Mouse (Mus musculus) cerebellum, adult 9-10 months (tissue): Measurements from ENCODE around the gene Smad6.

Experiments used
- DNase-seq: peaks from one replicate; pipeline ENCODE4 v3.0.0; 2022

The Smad6 gene

GRCm38 (mm10) chr9:64021319-64021850 lies 474 bp downstream of the Smad6 start:
- DNase-seq, result no peak

DNA sequence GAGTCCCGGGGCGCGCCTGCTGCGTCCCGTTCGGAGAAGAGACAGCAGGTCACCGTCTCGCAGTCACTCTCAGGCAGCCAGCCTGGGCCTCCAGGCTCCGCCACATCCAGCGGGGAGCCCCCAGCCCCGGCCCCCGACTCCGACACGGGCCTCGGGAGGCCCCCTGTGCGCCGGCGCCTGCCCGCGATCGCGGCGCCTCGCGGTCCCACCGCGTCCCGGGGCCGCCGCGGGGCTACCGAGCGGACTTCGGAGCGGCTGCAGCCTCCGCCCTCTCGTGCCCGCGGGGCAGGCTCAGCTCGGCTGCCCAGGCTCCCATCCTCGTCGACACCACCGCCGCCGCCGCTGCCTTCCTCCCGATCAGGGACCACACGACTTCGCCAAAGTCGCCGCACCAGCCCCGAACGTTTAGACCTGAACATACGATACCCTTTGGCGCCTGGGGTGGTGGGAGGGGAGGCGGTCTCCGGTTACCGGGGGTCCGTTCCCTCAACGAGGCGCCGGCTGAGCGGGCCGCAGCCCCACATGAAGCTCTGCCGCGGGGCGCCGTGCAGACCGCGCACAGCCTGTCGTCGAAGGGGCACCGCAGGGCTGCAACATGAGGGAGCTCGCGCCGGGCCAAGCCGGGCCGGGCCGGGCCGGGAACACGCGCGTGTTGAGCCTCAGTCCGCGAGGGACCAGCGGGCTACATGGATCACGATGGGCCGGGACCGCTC lies 1.1 kb downstream of the Smad6 start:
- DNase-seq, result no peak

DNA sequence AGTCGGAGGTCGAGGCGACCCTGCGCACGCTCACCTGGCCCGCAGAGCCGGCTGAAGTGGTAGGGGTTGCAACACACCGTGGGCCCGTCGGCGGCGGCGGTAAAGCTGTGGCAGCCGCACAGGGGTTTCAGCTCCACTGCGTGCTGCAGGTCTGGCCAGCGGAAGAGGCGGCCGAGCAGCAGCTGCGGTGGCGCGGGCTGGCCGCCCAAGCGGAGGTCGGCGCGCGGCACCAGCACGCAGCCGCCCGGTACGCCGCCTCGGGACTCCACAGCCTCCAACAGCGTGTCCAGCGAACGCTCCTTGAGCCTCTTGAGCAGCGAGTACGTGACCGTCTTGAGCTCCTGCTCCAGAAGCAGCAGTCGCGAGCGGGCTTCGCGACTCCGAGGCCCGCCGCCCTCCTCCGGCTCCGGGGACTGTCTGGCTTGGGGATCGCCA lies 1.7 kb downstream of the Smad6 start:
- no peak for DNase-seq

GRCm38 (mm10) chr9:64019036-64019886 lies 2.6 kb downstream of the Smad6 start:
- no peak for DNase-seq

GRCm38 (mm10) chr9:64017861-64018793 lies 3.7 kb downstream of the Smad6 start:
- no peak for DNase-seq

GRCm38 (mm10) chr9:64016648-64017400 lies 5.0 kb downstream of the Smad6 start:
- DNase-seq, result no peak

GRCm38 (mm10) chr9:64016092-64016491 lies 5.8 kb downstream of the Smad6 start:
- DNase-seq, result no peak

GRCm38 (mm10) chr9:64014801-64015200 lies 7.1 kb downstream of the Smad6 start:
- no peak for DNase-seq

GRCm38 (mm10) chr9:64011356-64011755 lies 10.5 kb downstream of the Smad6 start:
- no peak for DNase-seq

GRCm38 (mm10) chr9:64002981-64003380 lies 18.9 kb downstream of the Smad6 start:
- DNase-seq, result no peak

DNA sequence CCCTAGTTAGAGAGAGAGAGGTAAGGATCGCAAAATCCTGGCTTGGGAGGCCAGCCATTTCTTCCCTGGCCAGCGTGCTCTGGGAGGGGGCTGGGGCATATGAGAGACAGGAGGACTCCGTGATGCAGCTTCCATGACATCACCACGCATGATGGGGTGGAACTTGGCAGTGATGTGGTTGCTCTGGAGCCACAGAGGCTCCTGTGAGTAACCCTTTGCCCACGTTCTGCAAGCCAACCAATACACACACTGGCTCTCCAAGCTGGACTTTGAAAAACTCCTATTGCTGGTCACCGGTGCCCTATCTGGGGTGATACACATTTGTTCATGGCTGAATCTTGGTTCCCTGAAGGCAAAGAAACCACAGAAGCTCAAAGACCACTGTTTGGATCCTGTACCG lies 20.8 kb downstream of the Smad6 start:
- no peak for DNase-seq

- no peak for DNase-seq
Observed at GRCm38 (mm10) chr9:64000085-64000484, 21.8 kb downstream of the Smad6 start.

GRCm38 (mm10) chr9:63999194-63999593 lies 22.7 kb downstream of the Smad6 start:
- no peak for DNase-seq

DNA sequence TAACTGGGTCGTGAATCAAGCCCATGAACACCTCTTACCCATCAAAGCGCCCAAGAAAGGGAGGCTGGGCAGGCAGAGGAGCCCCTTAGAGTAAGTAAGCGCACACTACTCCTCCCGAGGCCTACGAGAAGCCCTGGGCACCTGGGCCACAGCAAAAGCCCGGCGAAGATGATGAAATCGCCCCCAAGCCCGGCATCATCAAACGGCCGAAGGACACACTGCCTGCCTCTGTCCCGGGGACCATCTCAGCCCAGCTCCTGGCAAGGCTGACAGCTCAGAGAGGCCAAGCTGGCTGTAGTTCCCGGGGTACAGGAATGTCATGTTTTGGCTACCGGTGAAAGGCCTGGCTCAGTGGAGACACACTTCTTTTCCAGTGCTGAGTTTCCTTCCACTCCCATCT lies 23.8 kb downstream of the Smad6 start:
- DNase-seq, result no peak

- no peak for DNase-seq
Observed at GRCm38 (mm10) chr9:63997439-63997838, 24.4 kb downstream of the Smad6 start.

DNA sequence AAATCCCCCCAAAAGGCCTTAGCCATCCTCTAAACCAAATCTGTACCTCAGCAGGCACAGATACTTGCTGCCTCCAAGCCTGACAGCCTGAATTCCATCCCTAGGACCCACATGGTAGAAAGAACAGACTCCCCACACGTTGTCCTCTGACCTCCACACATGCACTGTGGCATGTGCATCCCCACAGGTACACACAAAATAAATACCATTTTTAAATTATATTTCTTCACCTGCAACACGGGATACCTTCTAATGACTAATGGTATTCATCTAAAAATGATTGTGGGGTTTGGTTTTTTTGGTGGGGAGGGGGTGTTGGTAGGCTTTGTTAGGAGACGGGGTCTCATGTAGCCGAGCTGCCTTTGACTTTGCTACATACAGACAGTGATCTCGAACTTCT lies 28.6 kb downstream of the Smad6 start:
- no peak for DNase-seq

DNA sequence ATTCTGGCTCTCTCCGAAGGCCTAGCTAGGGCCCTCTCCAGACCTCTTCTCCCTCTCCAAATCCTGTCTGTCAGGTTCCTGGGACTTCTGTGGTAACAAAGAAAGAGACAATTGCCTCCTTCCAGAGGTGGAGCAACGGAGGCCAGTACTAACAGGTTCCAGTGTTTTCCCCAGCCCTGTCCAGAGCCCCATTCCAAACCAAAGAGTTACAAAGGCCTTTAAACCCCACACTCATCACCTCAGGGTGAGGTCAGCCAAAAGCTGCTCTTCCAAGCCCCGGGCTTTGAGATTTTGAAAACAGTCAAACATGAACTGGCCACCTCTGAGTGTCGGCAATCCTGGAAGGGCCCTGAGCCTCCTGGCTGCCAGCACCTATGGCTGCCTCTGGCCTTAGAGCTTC lies 29.1 kb downstream of the Smad6 start:
- DNase-seq, result no peak

DNA sequence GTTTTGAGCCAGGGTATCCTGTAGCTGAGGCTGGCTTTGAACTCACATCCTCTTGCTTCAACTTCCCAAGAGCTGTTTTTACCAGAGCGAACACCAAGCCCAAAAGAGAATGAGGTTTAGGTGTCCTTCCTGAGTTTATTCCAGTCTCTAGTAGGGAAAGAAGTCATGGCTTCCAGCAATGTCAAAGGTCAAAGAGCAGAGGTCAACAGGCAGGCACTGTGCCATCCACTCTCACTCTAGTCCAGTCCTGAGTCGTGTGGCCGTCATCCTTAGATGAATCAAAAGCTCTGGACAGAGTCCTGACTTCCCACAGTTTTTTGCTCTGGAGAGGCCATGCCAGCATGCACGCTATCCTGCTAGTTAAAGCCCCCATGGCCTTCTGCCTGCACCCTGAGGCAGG lies 30.7 kb downstream of the Smad6 start:
- no peak for DNase-seq

DNA sequence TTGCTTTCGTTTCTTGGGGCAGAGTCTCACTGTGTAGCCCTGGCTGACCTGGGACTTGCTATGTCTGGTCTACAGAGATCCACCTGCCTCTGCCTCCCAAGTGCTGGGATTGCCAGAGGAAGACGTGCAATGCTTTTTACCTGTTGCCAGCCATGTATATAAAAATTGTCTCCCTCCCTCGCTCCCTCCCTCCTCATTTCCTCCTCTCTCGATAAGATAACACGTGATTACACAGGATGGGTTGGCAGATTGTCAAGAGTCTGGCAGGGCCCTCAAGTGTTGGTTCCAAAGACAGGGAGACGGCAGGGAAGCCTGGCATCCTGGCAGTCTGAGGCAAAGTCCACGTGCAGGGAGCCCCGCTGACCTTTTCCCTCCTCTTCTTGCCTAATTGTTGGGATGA lies 32.2 kb downstream of the Smad6 start:
- DNase-seq, result no peak

- no peak for DNase-seq
Observed at GRCm38 (mm10) chr9:63989214-63989613, 32.6 kb downstream of the Smad6 start.

DNA sequence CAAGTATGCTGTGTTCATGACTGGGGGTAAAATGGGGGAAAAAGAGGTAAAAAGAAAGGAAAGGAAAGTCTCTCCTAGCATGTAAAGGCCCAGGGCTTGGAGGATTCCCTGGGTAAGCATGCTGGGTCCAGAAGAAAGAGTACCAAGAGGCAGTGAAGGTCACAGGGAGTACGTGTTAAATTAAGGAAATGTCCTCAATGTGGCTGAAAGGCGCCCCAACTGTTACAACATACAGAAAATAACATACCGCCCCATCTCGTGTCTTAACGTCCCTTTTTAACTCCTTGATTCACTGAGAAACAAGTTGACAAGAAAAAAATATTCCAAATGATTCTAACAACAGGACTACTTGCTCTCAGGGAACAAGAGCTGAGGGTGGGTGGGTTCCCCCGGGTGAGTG lies 36.7 kb downstream of the Smad6 start:
- no peak for DNase-seq
